Mouse (Mus musculus): ENCODE data around the gene Chst1. TPM values are rescaled to one million over a fixed set of nuclear protein-coding genes. Genes with fewer than 3 reads are reported as not detected.

Chst1 gene
- polyA plus RNA-seq, 1 experiment = 8.6 TPM

DNA sequence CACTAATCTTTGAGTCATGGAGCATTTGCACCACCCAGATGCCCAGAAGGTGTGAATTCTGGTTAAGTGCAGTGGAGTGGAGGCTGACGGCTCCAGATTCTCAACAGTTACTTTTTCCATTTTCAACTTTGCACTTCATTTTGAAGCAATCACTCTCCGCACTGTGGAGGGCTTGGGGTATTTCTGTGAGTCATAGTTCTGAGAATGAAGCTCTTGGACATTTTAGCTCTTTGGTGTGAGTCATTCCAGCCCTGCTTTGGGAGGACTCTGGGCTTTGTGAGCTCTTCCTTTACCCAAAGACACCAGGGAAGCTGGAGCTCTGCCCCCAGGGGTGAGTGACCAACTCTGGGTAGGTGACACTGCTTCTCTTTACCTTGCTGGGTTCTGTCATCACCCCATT is 28.1 kb downstream of the Chst1 start:
- Histone ChIP-seq H3K4me3 (no peak overlapping the region), H3K36me3 (ENCODE audit: control insufficient read depth, insufficient read depth) (no peaks in the 10 kb centered on the region), H3K79me2 (ENCODE audit: control insufficient read depth, insufficient read depth) (no peaks in the 10 kb centered on the region), H3K27me3 (ENCODE audit: control insufficient read depth, insufficient read depth, insufficient read length) (peaks cover 6% of the 10 kb centered on the region), H3K4me2 (ENCODE audit: low read depth) (no peak overlapping the region), H3ac (ENCODE audit: control insufficient read depth, insufficient read length) (no peak overlapping the region)
- TF ChIP-seq POLR2AphosphoS2 (IDR thresholded peaks at IDR 0.05; ENCODE audit: insufficient read length, low read depth) (no peak), TCF3 (IDR thresholded peaks at IDR 0.05; ENCODE audit: insufficient read length, low read depth) (no peak), SRF (IDR thresholded peaks at IDR 0.05; ENCODE audit: control insufficient read depth, insufficient read length, low read depth) (no peak), TCF12 (IDR thresholded peaks at IDR 0.05; ENCODE audit: insufficient read depth, poor library complexity, severe bottlenecking) (no peak), CEBPB (IDR thresholded peaks at IDR 0.05; ENCODE audit: insufficient read depth, poor library complexity, severe bottlenecking) (no peak), USF1 (IDR thresholded peaks at IDR 0.05; ENCODE audit: low read depth) (no peak), MYOD1 (IDR thresholded peaks at IDR 0.05; ENCODE audit: control insufficient read depth in 1 of 3, insufficient read length in 2 of 3, low read depth in 2 of 3) (no peak), MYOG (IDR thresholded peaks at IDR 0.05; ENCODE audit: control insufficient read depth in 1 of 3, insufficient read depth in 1 of 3, insufficient read length in 2 of 3, low read depth in 2 of 3) (no peak)

DNA sequence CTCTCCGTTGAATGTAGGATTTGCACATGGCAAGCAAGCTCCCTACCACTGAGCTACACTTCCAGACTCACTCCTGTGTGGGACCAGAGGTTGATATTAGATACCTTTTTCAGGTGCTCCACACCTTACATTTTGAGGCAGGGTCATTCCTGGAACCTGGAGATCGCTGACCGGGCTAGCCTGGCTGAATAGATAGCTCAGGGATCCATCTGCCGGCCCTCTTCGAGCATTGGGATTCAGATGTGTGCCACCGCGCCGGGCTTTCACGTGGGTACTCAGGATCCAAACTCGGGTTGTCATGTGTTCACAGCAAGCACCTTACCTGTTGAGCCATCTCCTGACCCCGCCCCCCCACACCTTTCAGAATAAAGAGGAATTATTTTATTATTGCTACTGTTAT is 31.3 kb downstream of the Chst1 start:
- Histone ChIP-seq H3K4me3 (no peak overlapping the region), H3ac (ENCODE audit: control insufficient read depth, insufficient read length) (no peak overlapping the region), H3K79me2 (ENCODE audit: control insufficient read depth, insufficient read depth) (no peaks in the 10 kb centered on the region), H3K4me2 (ENCODE audit: low read depth) (no peak overlapping the region), H3K36me3 (ENCODE audit: control insufficient read depth, insufficient read depth) (no peaks in the 10 kb centered on the region), H3K27me3 (ENCODE audit: control insufficient read depth, insufficient read depth, insufficient read length) (peaks cover 6% of the 10 kb centered on the region)
- no peak for TF ChIP-seq TCF12 (IDR thresholded peaks at IDR 0.05; ENCODE audit: insufficient read depth, poor library complexity, severe bottlenecking)

DNA sequence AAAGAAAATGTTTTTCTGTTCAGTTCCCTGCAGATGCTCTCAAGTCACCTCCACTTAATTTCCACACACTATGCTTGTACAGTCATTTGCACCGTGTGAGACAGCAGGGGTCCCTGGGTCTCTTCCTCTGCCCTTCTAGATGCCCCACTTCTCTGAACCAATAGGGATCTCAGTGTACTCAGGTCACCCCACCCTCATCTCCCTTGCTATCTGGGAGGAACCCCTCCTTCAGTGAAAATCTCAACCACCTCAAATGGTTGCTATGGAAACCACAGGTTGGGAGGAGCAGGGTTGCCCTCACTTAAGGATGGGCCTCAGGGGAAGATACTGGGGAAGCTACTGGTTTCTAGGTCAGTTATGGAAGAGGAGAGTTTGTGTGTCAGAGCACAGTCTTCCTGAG is 32.5 kb downstream of the Chst1 start:
- no peak overlapping the region for H3ac ChIP-seq (ENCODE audit: control insufficient read depth, insufficient read length)
- H3K27me3 ChIP-seq (ENCODE audit: control insufficient read depth, insufficient read depth, insufficient read length) = peaks cover 6% of the 10 kb centered on the region
- H3K4me2 ChIP-seq (ENCODE audit: low read depth) = no peak overlapping the region
- no peak overlapping the region for H3K4me3 ChIP-seq
- TF ChIP-seq CEBPB (IDR thresholded peaks at IDR 0.05; ENCODE audit: insufficient read depth, poor library complexity, severe bottlenecking) = no peak
- no peak for TF ChIP-seq MYOG (IDR thresholded peaks at IDR 0.05; ENCODE audit: control insufficient read depth in 1 of 3, insufficient read depth in 1 of 3, insufficient read length in 2 of 3, low read depth in 2 of 3)
- no peak for TF ChIP-seq SRF (IDR thresholded peaks at IDR 0.05; ENCODE audit: control insufficient read depth, insufficient read length, low read depth)
- no peak for TF ChIP-seq TCF12 (IDR thresholded peaks at IDR 0.05; ENCODE audit: insufficient read depth, poor library complexity, severe bottlenecking)
- no peak for TF ChIP-seq USF1 (IDR thresholded peaks at IDR 0.05; ENCODE audit: low read depth)
- TF ChIP-seq E2F4 (IDR thresholded peaks at IDR 0.05; ENCODE audit: insufficient read depth) = no peak
- no peaks in the 10 kb centered on the region for H3K36me3 ChIP-seq (ENCODE audit: control insufficient read depth, insufficient read depth)
- H3K79me2 ChIP-seq (ENCODE audit: control insufficient read depth, insufficient read depth) = no peaks in the 10 kb centered on the region

DNA sequence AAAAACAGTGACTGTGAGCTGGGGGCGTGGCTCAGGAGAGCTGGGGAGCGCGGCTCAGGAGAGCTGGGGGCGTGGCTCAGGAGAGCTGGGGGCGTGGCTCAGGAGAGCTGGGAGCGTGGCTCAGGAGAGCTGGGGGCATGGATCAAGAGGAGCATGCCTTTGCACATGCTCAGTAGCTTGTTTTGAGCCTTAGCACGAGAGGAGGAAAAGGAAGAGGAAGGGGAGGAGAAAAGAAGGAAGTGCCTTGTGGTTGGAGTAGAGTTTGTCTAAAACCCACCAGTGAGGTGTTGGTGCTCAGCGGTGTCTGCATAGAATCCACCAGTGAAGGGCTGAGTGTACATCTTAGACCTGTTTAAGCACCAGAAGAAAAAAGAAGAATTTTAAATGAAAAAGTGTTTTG is 41.0 kb downstream of the Chst1 start:
- Histone ChIP-seq H3K27me3 (ENCODE audit: control insufficient read depth, insufficient read depth, insufficient read length) (peaks cover 14% of the 10 kb centered on the region), H3K36me3 (ENCODE audit: control insufficient read depth, insufficient read depth) (no peaks in the 10 kb centered on the region), H3K4me3 (no peak overlapping the region), H3K4me2 (ENCODE audit: low read depth) (no peak overlapping the region), H3K79me2 (ENCODE audit: control insufficient read depth, insufficient read depth) (no peaks in the 10 kb centered on the region), H3ac (ENCODE audit: control insufficient read depth, insufficient read length) (no peak overlapping the region)
- no peak for TF ChIP-seq REST (IDR thresholded peaks at IDR 0.05; ENCODE audit: insufficient read depth, insufficient read length)
- no peak for TF ChIP-seq USF1 (IDR thresholded peaks at IDR 0.05; ENCODE audit: low read depth)
- TF ChIP-seq CEBPB (IDR thresholded peaks at IDR 0.05; ENCODE audit: insufficient read depth, poor library complexity, severe bottlenecking) = no peak
- TF ChIP-seq POLR2A (IDR thresholded peaks at IDR 0.05; ENCODE audit: insufficient read length, low read depth) = no peak
- no peak for TF ChIP-seq MYOG (IDR thresholded peaks at IDR 0.05; ENCODE audit: control insufficient read depth in 1 of 3, insufficient read depth in 1 of 3, insufficient read length in 2 of 3, low read depth in 2 of 3)
- no peak for TF ChIP-seq TCF12 (IDR thresholded peaks at IDR 0.05; ENCODE audit: insufficient read depth, poor library complexity, severe bottlenecking)

DNA sequence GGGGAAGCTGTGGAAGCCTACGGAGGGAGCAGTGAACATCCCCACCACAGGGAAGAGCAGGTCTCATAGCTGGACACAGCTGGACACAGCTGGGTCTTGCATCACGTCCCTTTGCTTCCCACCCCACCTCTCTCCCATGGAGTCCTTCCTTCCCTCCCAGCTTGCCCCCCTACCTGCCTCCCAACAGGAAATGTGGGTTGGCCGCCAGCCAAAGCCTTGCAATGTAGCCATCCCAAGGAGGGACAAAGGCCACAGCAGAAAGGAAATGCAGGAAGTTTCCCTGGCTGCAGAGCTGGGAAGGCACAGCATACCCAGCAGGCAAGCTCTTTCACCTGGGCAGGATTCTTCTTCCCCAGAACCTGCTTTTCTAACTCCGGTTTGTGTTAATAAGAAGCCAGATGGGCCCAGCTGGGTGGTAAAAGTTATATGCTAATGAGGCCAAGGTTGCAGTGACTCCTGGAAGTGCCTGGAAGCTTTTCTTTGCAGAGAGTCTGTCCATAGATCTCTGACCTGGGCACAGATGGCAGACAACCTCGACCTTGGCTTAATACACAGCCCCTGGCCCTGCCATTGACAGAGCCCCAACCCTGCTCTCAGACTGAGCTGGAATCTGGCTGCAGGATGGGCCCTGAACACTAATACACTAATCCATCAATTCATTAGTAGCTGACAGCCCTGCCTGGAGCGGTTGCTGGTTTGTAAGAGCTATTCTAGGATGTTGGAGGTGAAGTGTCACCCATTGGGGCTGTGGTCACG is 46.0 kb downstream of the Chst1 start:
- TF ChIP-seq MYOD1 (IDR thresholded peaks at IDR 0.05; ENCODE audit: control insufficient read depth in 1 of 3, insufficient read length in 2 of 3, low read depth in 2 of 3) = no peak
- no peak for TF ChIP-seq SRF (IDR thresholded peaks at IDR 0.05; ENCODE audit: control insufficient read depth, insufficient read length, low read depth)
- no peak for TF ChIP-seq TCF3 (IDR thresholded peaks at IDR 0.05; ENCODE audit: insufficient read length, low read depth)
- no peak for TF ChIP-seq TCF12 (IDR thresholded peaks at IDR 0.05; ENCODE audit: insufficient read depth, poor library complexity, severe bottlenecking)
- TF ChIP-seq POLR2A (IDR thresholded peaks at IDR 0.05; ENCODE audit: insufficient read length, low read depth) = no peak
- TF ChIP-seq USF1 (IDR thresholded peaks at IDR 0.05; ENCODE audit: low read depth) = no peak
- H3K4me2 ChIP-seq (ENCODE audit: low read depth) = no peak overlapping the region
- peaks cover 21% of the 10 kb centered on the region for H3K27me3 ChIP-seq (ENCODE audit: control insufficient read depth, insufficient read depth, insufficient read length)
- H3K36me3 ChIP-seq (ENCODE audit: control insufficient read depth, insufficient read depth) = no peaks in the 10 kb centered on the region
- no peak overlapping the region for H3K4me3 ChIP-seq
- H3ac ChIP-seq (ENCODE audit: control insufficient read depth, insufficient read length) = no peak overlapping the region
- no peaks in the 10 kb centered on the region for H3K79me2 ChIP-seq (ENCODE audit: control insufficient read depth, insufficient read depth)
